Mouse (Mus musculus): ENCODE measurements around the gene Nlrp4c.

- peak; percentile 40; the same call in 1 of the 2 replicates for TF ChIP-seq CTCF (IDR thresholded peaks at IDR 0.05; ENCODE audit: borderline replicate concordance, insufficient read depth, low read length)
- TF ChIP-seq POLR2A (IDR thresholded peaks at IDR 0.05; ENCODE audit: low read depth, low read length), result no peak
These were observed 81.9 kb downstream of the Nlrp4c start for GRCm38 (mm10) chr7:6126690-6127448.

Measured in embryonic fibroblast, embryonic 13.5 days (primary cell).